Mouse (Mus musculus) liver, postnatal 0 days (tissue): ENCODE results near the gene Gm21987. TPM values are rescaled to one million over a fixed set of nuclear protein-coding genes. Genes with fewer than 3 reads are reported as not detected.

ENCODE experiments used
- ATAC-seq: fragments of 200-750 bp; cut with Nextera tagmentation; 2 replicates; pipeline ENCODE4 v1.8.0; 2017; ENCODE audit warnings: mild to moderate bottlenecking, moderate library complexity
- DNase-seq: peaks from one replicate; pipeline ENCODE4 v3.0.0-alpha.2; 2016
- H3K27ac ChIP-seq: fragments of 300-500 bp; sonication (generic); 2 replicates; pipeline ENCODE4 v1.5.1; 2014; ENCODE audit warnings: antibody characterized with exemption, moderate library complexity, mild to moderate bottlenecking, low read depth
- H3K27me3 ChIP-seq: fragments of 300-500 bp; sonication (generic); 2 replicates; pipeline ENCODE4 v1.6.1; 2014; ENCODE audit warnings: low read length, control low read depth, mixed read lengths; ENCODE audit not compliant: insufficient read depth
- H3K36me3 ChIP-seq: fragments of 300-500 bp; sonication (generic); replicated peaks from 2 replicates; pipeline ENCODE4 v1.6.1; 2014; ENCODE audit warnings: mild to moderate bottlenecking, control low read depth, low read length, moderate library complexity, mixed read lengths; ENCODE audit not compliant: insufficient read depth
- H3K4me1 ChIP-seq: fragments of 300-500 bp; sonication (generic); 2 replicates; pipeline ENCODE4 v1.6.1; 2014; ENCODE audit warnings: antibody characterized with exemption, mild to moderate bottlenecking, control low read depth; ENCODE audit not compliant: insufficient read depth
- H3K4me2 ChIP-seq: fragments of 300-500 bp; sonication (generic); 2 replicates; pipeline ENCODE4 v1.6.1; 2014; ENCODE audit warnings: low read depth, mild to moderate bottlenecking, low read length, moderate library complexity, mixed read lengths
- H3K4me3 ChIP-seq: fragments of 300-500 bp; sonication (generic); 2 replicates; pipeline ENCODE4 v1.5.1; 2014; ENCODE audit warnings: low read depth, low read length
- H3K9ac ChIP-seq: fragments of 300-500 bp; sonication (generic); replicated peaks from 2 replicates; pipeline ENCODE4 v1.6.1; 2014; ENCODE audit warnings: mild to moderate bottlenecking, moderate library complexity
- H3K9me3 ChIP-seq: fragments of 300-500 bp; sonication (generic); 2 replicates; pipeline ENCODE4 v1.6.1; 2016; ENCODE audit warnings: mild to moderate bottlenecking, control low read depth, low read length, mixed read lengths
- CTCF ChIP-seq: sonication (generic); IDR thresholded peaks from 2 replicates; pipeline ENCODE4 v1.5.1; 2016; ENCODE audit warnings: antibody characterized with exemption, low read depth
- EP300 ChIP-seq: IDR thresholded peaks from 2 replicates; pipeline ENCODE4 v1.6.1; 2016; ENCODE audit warnings: antibody characterized with exemption, low read depth, mild to moderate bottlenecking
- WGBS: fragments of 180-500 bp; shearing (Covaris S2); extraction: QIAGEN DNeasy Blood & Tissue Kit; methylation state at CpG from one replicate; pipeline ENCODE4 v1.1.7; 2014; ENCODE audit not compliant: insufficient replicate concordance; 5-methylcytosine and 5-hydroxymethylcytosine counted together
- polyA plus RNA-seq: library from polyadenylated mRNA; unstranded; fragments of >200 nt; fragmentation: Nextera tagmentation; extraction: Ambion mirVana; gene quantifications from 2 replicates; pipeline ENCODE4 v1.2.1, GENCODE M21; 2015

The Gm21987 gene
- polyA plus RNA-seq, 1 experiment from 2014 or later: not detected

- WGBS: 83% methylated on average over 10 of the region's 10 CpGs
- no peak overlapping the region for H3K4me3 ChIP-seq
- no peak overlapping the region for H3K27ac ChIP-seq
- H3K9ac ChIP-seq: no peak overlapping the region
- no peaks in the 10 kb centered on the region for H3K36me3 ChIP-seq
- no peak overlapping the region for H3K4me2 ChIP-seq
- H3K27me3 ChIP-seq: no peaks in the 10 kb centered on the region
- H3K4me1 ChIP-seq: peaks cover 8% of the 10 kb centered on the region
- no peak for ATAC-seq
- H3K9me3 ChIP-seq: no peaks in the 10 kb centered on the region
- DNase-seq: no peak
- no peak for TF ChIP-seq EP300
- TF ChIP-seq CTCF: no peak
Measured at GRCm38 (mm10) chr16:38365390-38365789, 18.6 kb downstream of the Gm21987 start.

GRCm38 (mm10) chr16:38366231-38366630 lies 19.4 kb downstream of the Gm21987 start:
- TF ChIP-seq CTCF: no peak
- TF ChIP-seq EP300: no peak
- Histone ChIP-seq H3K27ac (no peak overlapping the region), H3K27me3 (no peaks in the 10 kb centered on the region), H3K4me2 (no peak overlapping the region), H3K36me3 (no peaks in the 10 kb centered on the region), H3K9ac (no peak overlapping the region), H3K4me3 (no peak overlapping the region), H3K9me3 (no peaks in the 10 kb centered on the region), H3K4me1 (peaks cover 14% of the 10 kb centered on the region)
- 71% methylated on average over 4 of the region's 4 CpGs for WGBS
- ATAC-seq: no peak
- no peak for DNase-seq

GRCm38 (mm10) chr16:38368336-38368735 lies 21.5 kb downstream of the Gm21987 start:
- H3K4me1 ChIP-seq: peaks cover 12% of the 10 kb centered on the region
- no peak overlapping the region for H3K27ac ChIP-seq
- ATAC-seq (no peak), DNase-seq (no peak)
- no peak for TF ChIP-seq CTCF
- TF ChIP-seq EP300: no peak
- no peak overlapping the region for H3K4me2 ChIP-seq
- H3K27me3 ChIP-seq: no peaks in the 10 kb centered on the region
- H3K9me3 ChIP-seq: no peaks in the 10 kb centered on the region
- H3K9ac ChIP-seq: no peak overlapping the region
- WGBS: 53% methylated on average over 10 of the region's 10 CpGs
- no peaks in the 10 kb centered on the region for H3K36me3 ChIP-seq
- no peak overlapping the region for H3K4me3 ChIP-seq

GRCm38 (mm10) chr16:38369000-38369399 lies 22.2 kb downstream of the Gm21987 start:
- Histone ChIP-seq H3K9ac (no peak overlapping the region), H3K4me3 (no peak overlapping the region), H3K27me3 (no peaks in the 10 kb centered on the region), H3K4me1 (peaks cover 17% of the 10 kb centered on the region), H3K9me3 (no peaks in the 10 kb centered on the region), H3K36me3 (no peaks in the 10 kb centered on the region), H3K27ac (no peak overlapping the region), H3K4me2 (no peak overlapping the region)
- ATAC-seq: no peak
- no peak for DNase-seq
- 85% methylated on average over 7 of the region's 7 CpGs for WGBS
- TF ChIP-seq EP300 (no peak), CTCF (no peak)

- WGBS: 89% methylated on average over 8 of the region's 8 CpGs
- H3K4me3 ChIP-seq: no peak overlapping the region
- H3K27me3 ChIP-seq: no peaks in the 10 kb centered on the region
- TF ChIP-seq CTCF: no peak
- TF ChIP-seq EP300: no peak
- peaks cover 20% of the 10 kb centered on the region for H3K4me1 ChIP-seq
- no peaks in the 10 kb centered on the region for H3K9me3 ChIP-seq
- H3K4me2 ChIP-seq: no peak overlapping the region
- H3K27ac ChIP-seq: no peak overlapping the region
- ATAC-seq (no peak), DNase-seq (no peak)
- H3K9ac ChIP-seq: no peak overlapping the region
- H3K36me3 ChIP-seq: no peaks in the 10 kb centered on the region
Measured at GRCm38 (mm10) chr16:38369431-38369830, 22.6 kb downstream of the Gm21987 start.

DNA sequence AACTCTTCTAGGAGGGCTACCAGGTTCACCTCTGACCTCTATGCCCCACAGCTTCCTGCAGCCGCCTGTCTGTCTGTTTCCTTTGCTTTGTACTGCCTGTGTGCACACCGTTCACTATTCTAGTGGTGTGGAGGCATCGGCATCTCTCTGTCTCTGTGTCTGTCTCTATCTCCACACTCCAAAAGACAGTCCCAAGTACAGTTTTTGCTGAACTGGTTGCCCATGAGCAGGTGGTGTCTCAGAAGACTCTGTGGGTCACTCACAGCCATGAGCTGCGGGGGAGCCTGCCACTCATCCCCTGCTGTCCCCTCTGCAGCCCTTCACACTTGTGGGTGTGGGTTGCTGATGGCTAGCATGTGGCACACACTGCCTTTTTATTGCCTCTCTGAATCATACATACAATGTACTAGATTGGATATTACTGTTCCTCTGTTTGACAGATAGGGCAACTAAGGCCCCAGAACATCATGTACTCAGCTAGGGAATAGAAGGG lies 23.2 kb downstream of the Gm21987 start:
- no peaks in the 10 kb centered on the region for H3K36me3 ChIP-seq
- H3K4me3 ChIP-seq: no peak overlapping the region
- peak overlapping the region; percentile 19; the same call in 1 of the 2 replicates for H3K27ac ChIP-seq
- no peaks in the 10 kb centered on the region for H3K27me3 ChIP-seq
- ATAC-seq (no peak), DNase-seq (no peak)
- no peak overlapping the region for H3K4me2 ChIP-seq
- no peak for TF ChIP-seq EP300
- no peak for TF ChIP-seq CTCF
- peaks cover 26% of the 10 kb centered on the region for H3K4me1 ChIP-seq
- 64% methylated on average over 4 of the region's 4 CpGs for WGBS
- no peaks in the 10 kb centered on the region for H3K9me3 ChIP-seq
- no peak overlapping the region for H3K9ac ChIP-seq
